Mouse (Mus musculus): ENCODE data around the gene Ankrd26. TPM values are rescaled to one million over a fixed set of nuclear protein-coding genes. Genes with fewer than 3 reads are reported as not detected.
A peak's percentile ranks its signal among the peaks of the same experiment; 100 is the strongest.
"Not testable (repeated sequence)": the region's sequence is repeated elsewhere in the genome, so short reads cannot be mapped to it uniquely, and the experiment has no call there.

Ankrd26 gene
- polyA plus RNA-seq, 1 experiment from 2014 or later, result 16.0 TPM

- peak overlapping the region; percentile 40 for H3K9ac ChIP-seq (ENCODE audit: low read depth, low read length)
- peaks cover 9% of the 10 kb centered on the region for H3K36me3 ChIP-seq (ENCODE audit: control insufficient read depth, insufficient read depth, low read length)
- peak overlapping the region; percentile 32 for H3K4me3 ChIP-seq (ENCODE audit: low read length)
- H3K4me2 ChIP-seq (ENCODE audit: low read length), result peak overlapping the region; percentile 57
- peaks cover 10% of the 10 kb centered on the region for H3K4me1 ChIP-seq (ENCODE audit: control insufficient read depth, insufficient read depth, low read depth, low read length)
- WGBS, result 24% methylated on average over 21 of the region's 21 CpGs
- peak; percentile 28; the same call in 1 of the 2 replicates for ATAC-seq
- H3K27me3 ChIP-seq (replicated peaks; ENCODE audit: control insufficient read depth, insufficient read depth, low read length), result peaks cover 4% of the 10 kb centered on the region
- no peak overlapping the region for H3K27ac ChIP-seq (ENCODE audit: low read depth, low read length)
- H3K9me3 ChIP-seq (ENCODE audit: control insufficient read depth, low read length), result no peaks in the 10 kb centered on the region
Measured at GRCm38 (mm10) chr6:118592662-118593376, 30.8 kb upstream of the Ankrd26 start.

DNA sequence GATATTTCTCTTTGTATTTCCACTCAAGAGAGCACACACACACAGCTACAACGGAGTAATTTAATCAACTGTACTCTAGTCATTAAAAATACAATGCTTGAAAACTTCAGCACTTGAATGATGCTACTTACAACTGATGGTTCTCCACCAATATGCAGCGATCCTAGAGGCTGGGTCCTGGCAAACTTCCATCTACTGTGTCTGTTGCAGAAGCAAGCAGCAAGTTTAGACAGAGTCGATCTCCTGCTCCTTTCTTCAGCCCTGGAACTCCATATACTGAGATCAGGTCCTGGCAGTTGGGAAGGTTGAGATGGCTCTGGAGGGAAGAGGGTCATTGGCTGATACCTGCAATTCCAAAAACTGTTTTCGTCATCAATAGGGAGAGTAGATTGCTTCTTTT, 16.7 kb upstream of the Ankrd26 start:
- H3K4me3 ChIP-seq (ENCODE audit: low read length); H3K9ac ChIP-seq (ENCODE audit: low read depth, low read length); H3K27me3 ChIP-seq (replicated peaks; ENCODE audit: control insufficient read depth, insufficient read depth, low read length); H3K36me3 ChIP-seq (ENCODE audit: control insufficient read depth, insufficient read depth, low read length); H3K4me2 ChIP-seq (ENCODE audit: low read length); ATAC-seq; H3K27ac ChIP-seq (ENCODE audit: low read depth, low read length); H3K9me3 ChIP-seq (ENCODE audit: control insufficient read depth, low read length); H3K4me1 ChIP-seq (ENCODE audit: control insufficient read depth, insufficient read depth, low read depth, low read length): not testable (repeated sequence)
- 84% methylated on average over 4 of the region's 4 CpGs for WGBS

DNA sequence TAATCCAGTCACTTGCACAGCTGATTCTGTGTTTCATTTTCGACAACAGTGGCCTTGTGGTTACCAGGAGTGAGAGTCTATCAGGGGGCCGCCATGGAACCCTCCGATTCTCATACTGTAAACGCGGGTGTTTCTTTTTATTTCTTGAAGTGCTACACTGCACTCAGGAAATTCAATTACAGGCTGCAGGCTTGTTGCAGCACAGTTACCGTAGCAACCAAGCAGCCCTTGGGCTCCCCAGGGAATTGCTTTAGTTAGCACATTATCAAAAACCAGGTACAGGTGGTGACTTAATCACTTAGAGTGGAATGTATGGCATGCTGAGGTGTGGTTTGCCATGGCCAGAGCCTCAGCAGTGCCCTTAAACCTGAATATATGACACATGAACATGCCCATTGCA, 12.3 kb upstream of the Ankrd26 start:
- 60% methylated on average over 6 of the region's 6 CpGs for WGBS
- ATAC-seq, result peak; percentile 68
- H3K36me3 ChIP-seq (ENCODE audit: control insufficient read depth, insufficient read depth, low read length), result no peaks in the 10 kb centered on the region

DNA sequence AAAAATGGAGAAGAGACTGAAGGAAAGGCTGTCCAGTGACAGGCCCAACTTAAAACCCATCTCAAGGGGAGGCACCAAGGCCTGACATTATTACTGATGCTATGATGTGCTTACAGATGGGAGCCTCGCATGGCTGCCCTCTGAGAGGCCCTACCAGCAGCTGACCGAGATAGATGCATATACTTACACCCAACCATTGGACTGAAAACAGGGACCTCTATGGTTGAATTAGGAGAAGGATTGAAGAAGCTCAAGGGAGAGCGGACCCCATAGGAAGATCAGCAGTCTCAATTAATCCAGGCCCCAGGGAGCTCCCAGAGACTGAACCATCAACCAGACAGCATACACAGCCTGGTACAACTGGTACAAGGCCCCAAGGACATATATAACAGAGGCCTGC, 5.8 kb upstream of the Ankrd26 start:
- no peak overlapping the region for H3K4me3 ChIP-seq (ENCODE audit: low read length)
- no peaks in the 10 kb centered on the region for H3K27me3 ChIP-seq (replicated peaks; ENCODE audit: control insufficient read depth, insufficient read depth, low read length)
- no peak overlapping the region for H3K4me2 ChIP-seq (ENCODE audit: low read length)
- 98% methylated on average over 3 of the region's 3 CpGs for WGBS
- no peaks in the 10 kb centered on the region for H3K9me3 ChIP-seq (ENCODE audit: control insufficient read depth, low read length)
- no peak overlapping the region for H3K9ac ChIP-seq (ENCODE audit: low read depth, low read length)
- H3K36me3 ChIP-seq (ENCODE audit: control insufficient read depth, insufficient read depth, low read length), result no peaks in the 10 kb centered on the region
- peaks cover 3% of the 10 kb centered on the region for H3K4me1 ChIP-seq (ENCODE audit: control insufficient read depth, insufficient read depth, low read depth, low read length)
- no peak overlapping the region for H3K27ac ChIP-seq (ENCODE audit: low read depth, low read length)
- no peak for ATAC-seq

More for the DNA sequence above, 12.3 kb upstream of the Ankrd26 start:
- Histone ChIP-seq H3K9me3 (ENCODE audit: control insufficient read depth, low read length) (no peaks in the 10 kb centered on the region), H3K4me3 (ENCODE audit: low read length) (no peak overlapping the region), H3K9ac (ENCODE audit: low read depth, low read length) (no peak overlapping the region), H3K27me3 (replicated peaks; ENCODE audit: control insufficient read depth, insufficient read depth, low read length) (no peaks in the 10 kb centered on the region), H3K4me1 (ENCODE audit: control insufficient read depth, insufficient read depth, low read depth, low read length) (peaks cover 3% of the 10 kb centered on the region; the same call in 1 of the 2 replicates), H3K4me2 (ENCODE audit: low read length) (no peak overlapping the region), H3K27ac (ENCODE audit: low read depth, low read length) (no peak overlapping the region)

GRCm38 (mm10) chr6:118561225-118561624, 801 bp downstream of the Ankrd26 start:
- no peak for ATAC-seq
- WGBS, result 87% methylated on average over 8 of the region's 8 CpGs
- H3K4me3 ChIP-seq (ENCODE audit: low read length), result peak overlapping the region; percentile 73
- no peaks in the 10 kb centered on the region for H3K9me3 ChIP-seq (ENCODE audit: control insufficient read depth, low read length)
- H3K9ac ChIP-seq (ENCODE audit: low read depth, low read length), result peak overlapping the region; percentile 81
- peaks cover 11% of the 10 kb centered on the region for H3K36me3 ChIP-seq (ENCODE audit: control insufficient read depth, insufficient read depth, low read length)
- no peak overlapping the region for H3K27ac ChIP-seq (ENCODE audit: low read depth, low read length)
- H3K27me3 ChIP-seq (replicated peaks; ENCODE audit: control insufficient read depth, insufficient read depth, low read length), result no peaks in the 10 kb centered on the region
- peaks cover 13% of the 10 kb centered on the region for H3K4me1 ChIP-seq (ENCODE audit: control insufficient read depth, insufficient read depth, low read depth, low read length)
- peak overlapping the region; percentile 95 for H3K4me2 ChIP-seq (ENCODE audit: low read length)

- H3K9me3 ChIP-seq (ENCODE audit: control insufficient read depth, low read length), result no peaks in the 10 kb centered on the region
- H3K4me1 ChIP-seq (ENCODE audit: control insufficient read depth, insufficient read depth, low read depth, low read length), result no peaks in the 10 kb centered on the region
- WGBS, result 94% methylated on average over 4 of the region's 4 CpGs
- no peaks in the 10 kb centered on the region for H3K27me3 ChIP-seq (replicated peaks; ENCODE audit: control insufficient read depth, insufficient read depth, low read length)
- no peak overlapping the region for H3K4me2 ChIP-seq (ENCODE audit: low read length)
- no peak overlapping the region for H3K4me3 ChIP-seq (ENCODE audit: low read length)
- ATAC-seq, result no peak
- no peak overlapping the region for H3K27ac ChIP-seq (ENCODE audit: low read depth, low read length)
- peaks cover 21% of the 10 kb centered on the region for H3K36me3 ChIP-seq (ENCODE audit: control insufficient read depth, insufficient read depth, low read length)
- H3K9ac ChIP-seq (ENCODE audit: low read depth, low read length), result no peak overlapping the region
Measured at GRCm38 (mm10) chr6:118538627-118539026, 23.4 kb downstream of the Ankrd26 start.

DNA sequence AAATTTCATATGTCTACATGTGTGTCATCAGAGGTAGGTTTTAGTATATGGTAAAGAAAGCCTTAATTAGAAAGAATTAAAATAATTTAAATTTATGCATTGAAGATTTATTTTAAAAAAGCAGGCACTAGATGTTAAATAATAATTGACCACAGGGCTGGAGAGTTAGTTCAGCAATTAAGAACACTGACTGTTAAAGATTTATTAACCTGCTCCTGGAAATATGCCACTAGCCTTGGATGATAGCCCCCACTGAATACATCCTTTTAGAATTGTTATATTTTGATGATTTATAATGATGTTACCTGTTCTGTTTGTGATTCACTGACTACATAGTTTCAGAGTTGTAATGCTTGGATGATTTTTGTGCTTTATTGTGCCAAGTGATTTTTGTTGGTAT, 24.8 kb downstream of the Ankrd26 start:
- H3K9me3 ChIP-seq (ENCODE audit: control insufficient read depth, low read length), result not testable (repeated sequence)
- peaks cover 23% of the 10 kb centered on the region for H3K36me3 ChIP-seq (ENCODE audit: control insufficient read depth, insufficient read depth, low read length)

GRCm38 (mm10) chr6:118535321-118535720, 26.7 kb downstream of the Ankrd26 start:
- 95% methylated on average over 10 of the region's 10 CpGs for WGBS
- no peaks in the 10 kb centered on the region for H3K9me3 ChIP-seq (ENCODE audit: control insufficient read depth, low read length)
- no peaks in the 10 kb centered on the region for H3K27me3 ChIP-seq (replicated peaks; ENCODE audit: control insufficient read depth, insufficient read depth, low read length)
- H3K4me1 ChIP-seq (ENCODE audit: control insufficient read depth, insufficient read depth, low read depth, low read length), result no peaks in the 10 kb centered on the region
- ATAC-seq, result no peak
- no peak overlapping the region for H3K4me3 ChIP-seq (ENCODE audit: low read length)
- H3K9ac ChIP-seq (ENCODE audit: low read depth, low read length), result no peak overlapping the region
- no peak overlapping the region for H3K4me2 ChIP-seq (ENCODE audit: low read length)
- peaks cover 33% of the 10 kb centered on the region for H3K36me3 ChIP-seq (ENCODE audit: control insufficient read depth, insufficient read depth, low read length)
- no peak overlapping the region for H3K27ac ChIP-seq (ENCODE audit: low read depth, low read length)

More for the DNA sequence above, 24.8 kb downstream of the Ankrd26 start:
- not testable (repeated sequence) for H3K4me3 ChIP-seq (ENCODE audit: low read length); ATAC-seq; H3K4me1 ChIP-seq (ENCODE audit: control insufficient read depth, insufficient read depth, low read depth, low read length); H3K9ac ChIP-seq (ENCODE audit: low read depth, low read length); H3K27ac ChIP-seq (ENCODE audit: low read depth, low read length); H3K27me3 ChIP-seq (replicated peaks; ENCODE audit: control insufficient read depth, insufficient read depth, low read length); H3K4me2 ChIP-seq (ENCODE audit: low read length)

DNA sequence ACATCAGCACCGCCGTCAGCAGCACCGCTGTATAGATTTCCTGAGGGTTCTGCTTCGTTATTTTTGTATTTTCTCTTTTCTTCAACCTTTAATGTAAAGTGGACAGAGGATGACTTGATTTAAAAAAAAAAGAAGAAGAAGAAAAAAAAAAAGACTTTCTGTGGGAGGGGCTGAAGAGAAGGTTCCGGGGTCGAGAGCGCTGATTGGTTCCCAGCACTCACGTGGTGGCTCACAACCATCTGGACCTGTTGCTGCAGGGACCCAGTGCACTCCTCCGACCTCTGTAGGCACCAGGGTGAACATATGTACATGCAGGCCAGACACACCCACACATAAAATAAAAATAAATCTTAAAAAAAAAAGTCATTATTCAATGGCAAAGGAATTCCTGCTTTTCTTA, 28.6 kb downstream of the Ankrd26 start:
- peaks cover 37% of the 10 kb centered on the region for H3K36me3 ChIP-seq (ENCODE audit: control insufficient read depth, insufficient read depth, low read length)
- no peaks in the 10 kb centered on the region for H3K9me3 ChIP-seq (ENCODE audit: control insufficient read depth, low read length)
- H3K9ac ChIP-seq (ENCODE audit: low read depth, low read length), result no peak overlapping the region
- H3K4me3 ChIP-seq (ENCODE audit: low read length), result no peak overlapping the region
- no peak overlapping the region for H3K27ac ChIP-seq (ENCODE audit: low read depth, low read length)
- H3K27me3 ChIP-seq (replicated peaks; ENCODE audit: control insufficient read depth, insufficient read depth, low read length), result no peaks in the 10 kb centered on the region
- ATAC-seq, result no peak
- WGBS, result 87% methylated on average over 9 of the region's 9 CpGs
- H3K4me1 ChIP-seq (ENCODE audit: control insufficient read depth, insufficient read depth, low read depth, low read length), result no peaks in the 10 kb centered on the region
- no peak overlapping the region for H3K4me2 ChIP-seq (ENCODE audit: low read length)

All from hindbrain, embryonic 16.5 days (tissue).